Mouse (Mus musculus): ENCODE measurements around the gene Fbxo6. TPM values are rescaled to one million over a fixed set of nuclear protein-coding genes. Genes with fewer than 3 reads are reported as not detected.
"Not testable (repeated sequence)": the region's sequence is repeated elsewhere in the genome, so short reads cannot be mapped to it uniquely, and the experiment has no call there.

Gene Fbxo6
- polyA plus RNA-seq, 1 experiment: 2.7 TPM

DNA sequence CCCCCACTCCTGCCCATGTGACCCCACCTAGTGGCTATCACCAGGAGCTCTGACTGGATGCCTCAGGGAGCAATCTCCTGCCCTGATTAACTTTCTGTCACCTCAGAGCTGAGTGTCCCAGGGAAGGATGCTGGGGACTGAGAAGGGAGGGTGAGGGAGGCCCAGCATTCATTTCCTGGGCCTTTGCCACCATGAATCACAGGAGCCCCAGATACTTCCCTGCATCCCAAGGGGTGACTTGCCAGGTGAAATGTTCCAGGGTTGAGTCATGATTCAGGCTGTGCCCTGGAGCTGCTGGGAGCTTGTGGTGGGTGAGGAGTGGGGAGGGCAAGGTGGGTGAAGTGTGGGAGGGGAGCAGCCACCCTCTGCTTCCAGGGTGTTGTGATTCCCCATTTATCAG, 25.8 kb upstream of the Fbxo6 start:
- no peaks in the 10 kb centered on the region for H3K9me3 ChIP-seq (ENCODE audit: control insufficient read depth, low read length)
- H3K36me3 ChIP-seq (ENCODE audit: control insufficient read depth): no peaks in the 10 kb centered on the region
- no peak overlapping the region for H3K4me3 ChIP-seq (replicated peaks)
- TF ChIP-seq TAL1 (IDR thresholded peaks at IDR 0.05; ENCODE audit: low read length): no peak
- TF ChIP-seq GATA1 (IDR thresholded peaks at IDR 0.05; ENCODE audit: low read length): no peak
- no peaks in the 10 kb centered on the region for H3K4me1 ChIP-seq (ENCODE audit: control insufficient read depth)
- peaks cover 51% of the 10 kb centered on the region for H3K27me3 ChIP-seq (ENCODE audit: control insufficient read depth)

DNA sequence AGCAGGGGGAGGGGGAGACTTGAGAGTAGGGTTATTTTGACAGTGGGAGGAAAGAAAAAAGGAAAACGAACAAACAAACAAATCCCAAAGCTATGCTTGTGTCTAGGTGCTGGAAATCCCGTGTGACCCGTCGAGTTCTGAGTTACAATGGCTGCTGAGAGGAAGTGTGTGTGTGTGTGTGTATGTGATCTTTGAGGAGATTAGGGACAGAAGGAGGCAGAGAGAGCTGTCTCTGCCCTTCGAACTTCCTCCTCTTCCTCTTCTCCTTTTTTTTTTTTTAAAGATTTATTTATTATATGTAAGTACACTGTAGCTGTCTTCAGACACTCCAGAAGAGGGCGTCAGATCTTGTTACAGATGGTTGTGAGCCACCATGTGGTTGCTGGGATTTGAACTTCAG, 24.7 kb upstream of the Fbxo6 start:
- H3K27me3 ChIP-seq (ENCODE audit: control insufficient read depth): peaks cover 61% of the 10 kb centered on the region
- not testable (repeated sequence) for H3K4me3 ChIP-seq (replicated peaks); H3K9me3 ChIP-seq (ENCODE audit: control insufficient read depth, low read length); H3K36me3 ChIP-seq (ENCODE audit: control insufficient read depth); H3K4me1 ChIP-seq (ENCODE audit: control insufficient read depth)

DNA sequence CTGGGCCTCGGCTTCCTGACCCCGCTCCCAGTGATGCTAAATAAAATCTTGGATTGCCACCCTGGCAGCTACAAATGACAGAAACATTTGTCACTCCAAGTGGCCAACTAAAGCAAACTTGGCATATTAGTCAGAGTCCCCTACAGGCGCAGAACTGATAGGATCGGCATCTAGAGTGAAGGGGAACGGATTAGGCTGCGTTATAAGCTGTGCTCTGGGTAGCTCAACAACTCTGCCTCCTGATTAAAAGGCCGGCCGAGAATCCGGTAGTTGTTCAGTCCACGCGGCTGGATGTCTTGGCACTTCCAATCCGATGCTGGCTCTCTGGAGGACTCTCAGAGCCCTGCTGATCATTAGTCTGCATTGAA, 22.5 kb upstream of the Fbxo6 start:
- no peaks in the 10 kb centered on the region for H3K36me3 ChIP-seq (ENCODE audit: control insufficient read depth)
- no peaks in the 10 kb centered on the region for H3K4me1 ChIP-seq (ENCODE audit: control insufficient read depth)
- no peaks in the 10 kb centered on the region for H3K9me3 ChIP-seq (ENCODE audit: control insufficient read depth, low read length)
- no peak for TF ChIP-seq TAL1 (IDR thresholded peaks at IDR 0.05; ENCODE audit: low read length)
- TF ChIP-seq GATA1 (IDR thresholded peaks at IDR 0.05; ENCODE audit: low read length): no peak
- H3K4me3 ChIP-seq (replicated peaks): no peak overlapping the region
- H3K27me3 ChIP-seq (ENCODE audit: control insufficient read depth): peaks cover 78% of the 10 kb centered on the region

DNA sequence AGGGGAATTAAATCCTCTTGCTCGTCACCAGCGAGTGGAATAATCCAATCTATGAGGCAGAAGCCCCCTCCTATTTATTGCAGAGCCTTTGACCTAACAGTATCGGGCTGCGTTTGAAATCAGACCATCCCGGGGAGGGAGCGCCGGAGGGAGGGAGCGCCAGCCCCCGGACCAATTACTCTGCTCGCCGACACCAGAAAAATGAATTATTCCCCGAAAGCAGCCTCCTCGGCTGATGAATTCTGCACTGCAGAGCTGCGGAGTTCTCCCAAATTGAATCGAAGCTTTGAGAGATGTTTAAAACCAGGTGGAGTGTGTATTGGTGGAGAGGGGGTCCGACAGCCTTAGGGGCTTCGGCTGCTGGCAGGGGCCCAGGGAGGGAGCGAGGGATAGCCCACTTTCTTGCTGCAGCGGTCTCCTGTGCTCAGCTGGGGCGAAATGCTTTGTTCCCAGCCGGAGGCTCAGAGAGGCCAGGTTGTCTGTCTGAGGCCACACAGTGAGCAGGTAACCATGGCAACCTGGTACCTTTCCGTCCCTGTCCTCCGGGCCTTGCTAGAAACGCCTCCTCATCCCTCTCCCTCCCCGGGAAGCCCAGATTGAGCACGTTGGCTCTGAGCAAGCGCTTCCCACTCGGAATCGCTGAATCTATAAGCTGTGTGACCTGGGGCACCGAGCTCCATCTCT, 22.0 kb upstream of the Fbxo6 start:
- Histone ChIP-seq H3K4me1 (ENCODE audit: control insufficient read depth) (no peaks in the 10 kb centered on the region), H3K36me3 (ENCODE audit: control insufficient read depth) (no peaks in the 10 kb centered on the region), H3K27me3 (ENCODE audit: control insufficient read depth) (peaks cover 81% of the 10 kb centered on the region), H3K9me3 (ENCODE audit: control insufficient read depth, low read length) (no peaks in the 10 kb centered on the region), H3K4me3 (replicated peaks) (no peak overlapping the region)
- no peak for TF ChIP-seq GATA1 (IDR thresholded peaks at IDR 0.05; ENCODE audit: low read length)
- no peak for TF ChIP-seq TAL1 (IDR thresholded peaks at IDR 0.05; ENCODE audit: low read length)

DNA sequence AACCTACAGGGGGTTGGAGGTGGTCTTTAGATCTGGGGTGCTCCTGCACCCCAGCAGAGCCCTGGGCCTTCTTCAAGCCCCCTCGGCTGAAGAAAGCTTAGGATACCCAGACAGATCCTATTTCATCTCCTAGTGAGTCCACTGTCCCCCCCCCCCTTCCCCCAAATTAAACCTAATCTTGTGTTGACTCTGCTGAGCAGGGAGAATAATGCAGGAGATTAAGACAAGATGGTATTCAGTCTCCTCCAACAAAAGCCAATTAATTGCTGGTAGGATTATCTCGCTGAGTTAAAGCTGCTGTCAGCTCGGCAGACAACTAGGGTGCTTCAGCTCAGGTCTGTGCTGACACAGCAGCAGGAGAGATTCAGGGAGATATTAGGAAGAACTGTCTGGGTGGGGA, 19.3 kb upstream of the Fbxo6 start:
- TF ChIP-seq GATA1 (IDR thresholded peaks at IDR 0.05; ENCODE audit: low read length) (no peak), TAL1 (IDR thresholded peaks at IDR 0.05; ENCODE audit: low read length) (no peak)
- no peaks in the 10 kb centered on the region for H3K9me3 ChIP-seq (ENCODE audit: control insufficient read depth, low read length)
- no peaks in the 10 kb centered on the region for H3K36me3 ChIP-seq (ENCODE audit: control insufficient read depth)
- no peaks in the 10 kb centered on the region for H3K4me1 ChIP-seq (ENCODE audit: control insufficient read depth)
- H3K4me3 ChIP-seq (replicated peaks): no peak overlapping the region
- peaks cover 77% of the 10 kb centered on the region for H3K27me3 ChIP-seq (ENCODE audit: control insufficient read depth)

DNA sequence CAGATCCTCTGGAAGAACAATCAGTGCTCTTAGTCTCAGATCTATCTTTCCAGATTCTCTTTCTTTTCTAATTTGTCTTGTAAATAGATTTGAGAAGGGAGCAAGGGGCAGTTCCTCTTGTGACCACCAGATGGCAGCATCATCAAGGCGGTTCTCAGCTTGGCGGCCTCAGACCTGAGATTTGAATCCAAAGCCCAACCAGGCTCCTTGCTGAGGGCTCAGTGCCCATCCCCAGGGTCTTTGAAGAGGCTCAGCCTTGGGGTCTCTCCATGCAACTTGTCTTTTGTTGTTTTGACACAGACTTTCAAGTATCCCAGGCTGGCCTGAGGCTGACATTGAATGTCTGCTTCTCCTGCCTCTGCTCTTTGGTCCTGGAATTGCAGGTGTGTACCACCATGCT, 18.9 kb upstream of the Fbxo6 start:
- Histone ChIP-seq H3K36me3 (ENCODE audit: control insufficient read depth) (no peaks in the 10 kb centered on the region), H3K27me3 (ENCODE audit: control insufficient read depth) (peaks cover 77% of the 10 kb centered on the region), H3K9me3 (ENCODE audit: control insufficient read depth, low read length) (no peaks in the 10 kb centered on the region), H3K4me3 (replicated peaks) (no peak overlapping the region), H3K4me1 (ENCODE audit: control insufficient read depth) (no peaks in the 10 kb centered on the region)
- TF ChIP-seq GATA1 (IDR thresholded peaks at IDR 0.05; ENCODE audit: low read length) (no peak), TAL1 (IDR thresholded peaks at IDR 0.05; ENCODE audit: low read length) (no peak)

DNA sequence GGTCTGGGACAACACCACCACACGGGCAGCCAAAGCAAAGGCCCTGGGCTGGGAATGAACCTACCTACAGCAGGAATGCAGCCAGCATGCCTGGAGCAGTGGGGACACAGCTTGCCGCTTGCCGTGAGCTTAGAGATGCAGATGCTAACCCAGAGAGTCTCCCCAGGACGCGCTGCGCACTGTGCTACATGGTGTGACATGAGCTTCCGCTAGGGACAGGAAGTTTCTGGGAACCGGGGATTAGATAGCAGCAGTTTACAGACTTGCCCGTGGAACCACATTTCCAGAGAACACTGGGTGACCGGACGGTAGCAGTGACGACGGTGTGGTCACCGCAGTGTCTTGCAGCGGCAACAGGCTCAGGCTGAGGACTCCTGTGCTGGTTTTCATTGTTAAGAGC, 17.6 kb upstream of the Fbxo6 start:
- Histone ChIP-seq H3K9me3 (ENCODE audit: control insufficient read depth, low read length) (peaks cover under 1% of the 10 kb centered on the region; the same call in 1 of the 2 replicates), H3K4me1 (ENCODE audit: control insufficient read depth) (no peaks in the 10 kb centered on the region), H3K27me3 (ENCODE audit: control insufficient read depth) (peaks cover 77% of the 10 kb centered on the region), H3K36me3 (ENCODE audit: control insufficient read depth) (no peaks in the 10 kb centered on the region), H3K4me3 (replicated peaks) (no peak overlapping the region)
- TF ChIP-seq GATA1 (IDR thresholded peaks at IDR 0.05; ENCODE audit: low read length) (no peak), TAL1 (IDR thresholded peaks at IDR 0.05; ENCODE audit: low read length) (no peak)

DNA sequence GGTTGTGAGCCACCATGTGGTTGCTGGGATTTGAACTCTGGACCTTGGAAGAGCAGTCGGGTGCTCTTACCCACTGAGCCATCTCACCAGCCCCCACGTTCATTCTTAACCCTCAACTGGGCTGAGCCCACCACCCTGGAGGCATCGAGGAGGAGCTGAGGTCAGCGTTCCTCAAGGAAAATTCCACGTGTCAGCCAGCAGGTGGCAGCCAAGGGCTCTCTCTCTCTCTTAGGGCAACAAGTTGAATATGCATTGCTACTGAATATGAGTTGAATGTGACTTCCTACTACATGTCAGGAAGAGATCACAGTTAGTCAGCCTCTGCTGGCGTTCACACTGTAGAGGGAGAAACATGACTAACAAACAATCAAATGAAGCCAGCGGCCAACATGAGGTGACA, 16.3 kb upstream of the Fbxo6 start:
- no peaks in the 10 kb centered on the region for H3K36me3 ChIP-seq (ENCODE audit: control insufficient read depth)
- no peak overlapping the region for H3K4me3 ChIP-seq (replicated peaks)
- no peak for TF ChIP-seq GATA1 (IDR thresholded peaks at IDR 0.05; ENCODE audit: low read length)
- H3K27me3 ChIP-seq (ENCODE audit: control insufficient read depth): peaks cover 77% of the 10 kb centered on the region
- peaks cover 2% of the 10 kb centered on the region; the same call in 1 of the 2 replicates for H3K4me1 ChIP-seq (ENCODE audit: control insufficient read depth)
- H3K9me3 ChIP-seq (ENCODE audit: control insufficient read depth, low read length): peaks cover 4% of the 10 kb centered on the region; the same call in 1 of the 2 replicates

DNA sequence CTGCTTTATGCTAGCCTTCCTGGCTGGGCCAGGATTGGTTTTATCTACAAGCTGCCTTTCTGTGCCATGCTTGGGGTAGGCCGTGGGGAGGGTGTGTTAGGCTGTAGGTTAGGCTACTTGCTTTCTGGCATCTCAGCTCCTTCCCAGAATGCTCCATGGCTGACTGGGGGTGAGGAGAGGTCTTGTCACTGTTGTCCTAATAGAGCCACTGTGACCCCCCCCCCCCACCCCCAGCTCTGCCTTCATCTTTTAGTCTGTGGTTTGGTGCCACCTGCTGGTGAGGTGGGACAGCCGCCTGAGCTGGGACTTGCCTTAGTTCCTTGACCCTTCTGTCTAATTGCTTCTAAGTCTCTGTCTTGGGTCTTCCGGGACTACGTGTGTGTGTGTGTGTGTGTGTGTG, 15.0 kb upstream of the Fbxo6 start:
- Histone ChIP-seq H3K4me3 (replicated peaks) (no peak overlapping the region), H3K9me3 (ENCODE audit: control insufficient read depth, low read length) (peaks cover 4% of the 10 kb centered on the region; the same call in 1 of the 2 replicates), H3K27me3 (ENCODE audit: control insufficient read depth) (peaks cover 76% of the 10 kb centered on the region), H3K4me1 (ENCODE audit: control insufficient read depth) (peaks cover 2% of the 10 kb centered on the region; the same call in 1 of the 2 replicates), H3K36me3 (ENCODE audit: control insufficient read depth) (no peaks in the 10 kb centered on the region)
- no peak for TF ChIP-seq TAL1 (IDR thresholded peaks at IDR 0.05; ENCODE audit: low read length)
- no peak for TF ChIP-seq GATA1 (IDR thresholded peaks at IDR 0.05; ENCODE audit: low read length)

DNA sequence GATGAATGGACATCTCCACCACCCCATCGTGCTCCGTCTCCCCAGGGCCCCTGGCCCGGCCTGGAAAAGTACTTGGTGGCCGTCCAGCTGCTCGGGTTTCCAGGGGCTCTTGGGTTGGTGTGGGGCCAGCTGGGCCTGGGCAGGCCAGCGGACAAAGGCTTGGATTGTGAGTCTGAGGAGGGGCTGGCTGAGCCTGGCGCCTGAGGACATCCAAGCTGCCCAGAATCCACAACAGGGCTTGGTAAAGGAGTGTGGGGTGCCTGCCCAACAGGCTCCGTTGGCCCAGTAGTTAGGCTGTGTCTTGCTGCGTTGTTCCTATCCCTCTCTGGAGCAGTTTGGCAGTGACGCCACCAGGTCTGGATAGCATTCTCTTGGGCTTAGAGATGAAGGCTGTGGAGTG, 14.5 kb upstream of the Fbxo6 start:
- TF ChIP-seq GATA1 (IDR thresholded peaks at IDR 0.05; ENCODE audit: low read length) (no peak), TAL1 (IDR thresholded peaks at IDR 0.05; ENCODE audit: low read length) (no peak)
- Histone ChIP-seq H3K4me1 (ENCODE audit: control insufficient read depth) (peaks cover 2% of the 10 kb centered on the region; the same call in 1 of the 2 replicates), H3K4me3 (replicated peaks) (no peak overlapping the region), H3K36me3 (ENCODE audit: control insufficient read depth) (no peaks in the 10 kb centered on the region), H3K27me3 (ENCODE audit: control insufficient read depth) (peaks cover 76% of the 10 kb centered on the region), H3K9me3 (ENCODE audit: control insufficient read depth, low read length) (peaks cover 4% of the 10 kb centered on the region; the same call in 1 of the 2 replicates)

All from erythroblast, embryonic 14.5 days (primary cell).